Mouse (Mus musculus): ENCODE results near the gene Zfp846. TPM values are rescaled to one million over a fixed set of nuclear protein-coding genes. Genes with fewer than 3 reads are reported as not detected.

Gene Zfp846
- 6.8 and 10.8 TPM in 2 replicates for polyA plus RNA-seq (2012; ENCODE audit: low replicate concordance)

GRCm38 (mm10) chr9:20581175-20581634 lies at the start of gene Zfp846:
Gene Zfp846 (plus strand): TSS chr9:20581291.

DNA sequence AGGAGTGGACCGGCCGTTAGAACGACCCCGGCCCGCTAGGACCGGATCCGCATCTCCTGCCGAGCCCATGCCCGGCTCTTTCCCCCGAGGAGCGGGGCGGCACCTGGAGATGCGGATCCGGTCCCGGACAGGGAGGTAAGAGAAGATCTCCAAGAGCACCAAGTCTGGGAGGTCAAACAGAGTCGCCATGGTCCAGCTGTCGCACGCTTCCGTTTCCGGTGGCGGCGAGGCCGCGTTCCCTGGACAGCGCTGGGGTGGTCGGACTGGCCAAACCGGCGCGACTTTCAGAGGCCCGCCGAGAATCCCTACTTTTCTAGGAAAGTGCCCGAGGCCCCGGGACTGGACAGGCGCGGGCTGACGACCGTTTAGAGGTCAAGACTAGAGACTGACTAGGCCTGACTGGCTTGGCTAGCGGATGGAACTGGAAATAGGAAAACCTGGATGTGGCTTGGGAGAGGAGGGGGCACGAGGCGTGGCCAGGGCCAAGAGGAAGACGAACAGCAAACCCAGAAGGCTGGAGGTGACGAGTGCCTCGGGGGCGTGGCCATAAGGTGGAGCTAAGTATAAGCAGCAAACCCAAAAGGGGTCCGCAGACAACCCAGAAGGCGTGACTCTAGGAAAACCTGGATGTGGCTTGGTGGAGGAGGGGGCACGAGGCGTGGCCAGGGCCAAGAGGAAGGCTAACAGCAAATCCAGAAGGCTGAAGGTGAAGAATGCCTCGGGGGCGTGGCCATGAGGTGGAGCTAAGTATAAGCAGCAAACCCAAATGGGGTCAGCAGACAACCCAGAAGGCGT lies 61.2 kb downstream of the Zfp846 start, which contains the start of gene Ubl5:
Gene Ubl5 (plus strand): TSS at position 778 of the 795 bp plus-strand sequence.

GRCm38 (mm10) chr9:20644360-20645081 lies 63.4 kb downstream of the Zfp846 start, which contains the start of gene Fbxl12:
Gene Fbxl12 (minus strand): TSS chr9:20644767.

DNA sequence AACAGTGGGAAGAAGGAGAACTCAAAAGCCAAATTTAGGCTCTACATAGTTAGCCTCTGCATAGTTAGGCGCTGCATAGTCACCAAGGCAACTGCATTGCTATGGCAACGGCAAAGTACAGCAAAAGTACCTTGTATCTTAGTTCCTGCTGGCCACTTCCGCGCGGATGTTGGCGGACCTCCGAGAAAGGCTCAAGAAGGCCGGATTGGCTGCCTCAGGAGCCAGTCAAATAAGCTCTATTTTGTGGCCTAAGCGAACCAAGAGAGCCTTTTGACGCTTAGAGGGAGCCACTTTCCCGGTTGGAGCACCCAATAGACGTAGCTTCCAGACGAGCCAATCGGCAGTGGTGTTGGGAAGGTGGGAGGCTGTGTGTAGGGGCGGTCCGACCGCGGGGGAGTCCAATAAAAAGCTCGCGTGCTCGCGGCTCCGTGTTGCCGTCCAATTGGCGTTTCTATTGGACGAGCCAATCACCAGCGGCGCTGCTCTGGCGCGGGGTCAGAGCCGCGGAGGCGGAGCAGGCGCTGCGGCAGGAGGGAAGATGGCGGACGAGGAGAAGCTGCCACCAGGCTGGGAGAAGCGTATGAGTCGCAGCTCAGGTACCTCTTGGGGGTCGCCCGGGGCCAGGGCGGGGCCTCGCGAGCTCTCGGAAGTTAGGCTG lies 70.6 kb downstream of the Zfp846 start, which contains the start of gene Pin1:
Gene Pin1 (plus strand): TSS at position 494 of the 658 bp plus-strand sequence.

Other genes with a start within 250 kb of the Zfp846 start
- gene Olfr18, start 245.2 kb upstream of the Zfp846 start, polyA plus RNA-seq (2012; ENCODE audit: low replicate concordance): not detected in 2 replicates
- 0.25 and 1.2 TPM in 2 replicates for gene Zfp560, start 196.1 kb upstream of the Zfp846 start, polyA plus RNA-seq (2012; ENCODE audit: low replicate concordance)
- gene Zfp26, start 121.1 kb upstream of the Zfp846 start, polyA plus RNA-seq (2012; ENCODE audit: low replicate concordance): 0.29 and 0.77 TPM in 2 replicates
- gene Zfp426, start 88.5 kb upstream of the Zfp846 start, polyA plus RNA-seq (2012; ENCODE audit: low replicate concordance): 6.2 and 8.7 TPM in 2 replicates
- gene Zfp266, start 59.9 kb upstream of the Zfp846 start, polyA plus RNA-seq (2012; ENCODE audit: low replicate concordance): 0.92 and 1.7 TPM in 2 replicates
- 13.0 and 20.5 TPM in 2 replicates for gene Ubl5, start 61.6 kb downstream of the Zfp846 start, polyA plus RNA-seq (2012; ENCODE audit: low replicate concordance)
- gene Fbxl12, start 63.5 kb downstream of the Zfp846 start, polyA plus RNA-seq (2012; ENCODE audit: low replicate concordance): 38.3 and 85.5 TPM in 2 replicates
- 11.2 and 13.1 TPM in 2 replicates for gene Pin1, start 70.8 kb downstream of the Zfp846 start, polyA plus RNA-seq (2012; ENCODE audit: low replicate concordance)
- 0.10 TPM in 1 of 2 replicates, not detected in the other for gene Olfm2, start 165.1 kb downstream of the Zfp846 start, polyA plus RNA-seq (2012; ENCODE audit: low replicate concordance)
- 0.94 and 1.0 TPM in 2 replicates for gene Col5a3, start 233.8 kb downstream of the Zfp846 start, polyA plus RNA-seq (2012; ENCODE audit: low replicate concordance)
- not detected in 2 replicates for gene Rdh8, start 237.2 kb downstream of the Zfp846 start, polyA plus RNA-seq (2012; ENCODE audit: low replicate concordance)